Mouse (Mus musculus) small intestine, adult 2 months (tissue): Measurements from ENCODE around the gene Atp5b. TPM values are rescaled to one million over a fixed set of nuclear protein-coding genes. Genes with fewer than 3 reads are reported as not detected.

Experiments used
- H3K27ac ChIP-seq: fragments of 200-500 bp; 2 replicates; pipeline ENCODE4 v1.5.1; 2012; ENCODE audit warnings: low read depth, low read length, control low read depth, inconsistent platforms; ENCODE audit not compliant: insufficient read depth
- H3K27me3 ChIP-seq: fragments of 200-500 bp; 2 replicates; pipeline ENCODE4 v1.6.1; 2012; ENCODE audit warnings: mild to moderate bottlenecking, moderate library complexity, low read length, inconsistent platforms; ENCODE audit not compliant: control insufficient read depth, insufficient read depth
- H3K36me3 ChIP-seq: fragments of 200-500 bp; 2 replicates; pipeline ENCODE4 v1.6.1; 2012; ENCODE audit warnings: mild to moderate bottlenecking, low read length, control low read depth, inconsistent platforms; ENCODE audit not compliant: control insufficient read depth, insufficient read depth
- H3K4me1 ChIP-seq: fragments of 200-500 bp; 2 replicates; pipeline ENCODE4 v1.6.1; 2012; ENCODE audit warnings: low read length, inconsistent platforms, mixed read lengths; ENCODE audit not compliant: control insufficient read depth, insufficient read depth, insufficient read length
- H3K4me3 ChIP-seq: fragments of 200-500 bp; 2 replicates; pipeline ENCODE4 v1.5.1; 2012; ENCODE audit warnings: low read depth, mild to moderate bottlenecking, control low read depth, inconsistent platforms, low read length, moderate library complexity
- CTCF ChIP-seq: fragments of 200-500 bp; IDR thresholded peaks from 2 replicates; pipeline ENCODE4 v1.5.1; 2012; ENCODE audit warnings: low read depth, mild to moderate bottlenecking, control low read depth, inconsistent platforms, low read length, moderate library complexity, mixed read lengths; ENCODE audit not compliant: insufficient replicate concordance, insufficient read length; ENCODE audit errors: extremely low read depth
- POLR2A ChIP-seq: fragments of 200-500 bp; IDR thresholded peaks from 2 replicates; pipeline ENCODE4 v1.6.1; 2012; ENCODE audit warnings: low read depth, mild to moderate bottlenecking, control low read depth, inconsistent platforms, low read length, moderate library complexity
- WGBS: fragments of 180-500 bp; shearing (Covaris S2); methylation state at CpG from one replicate; pipeline ENCODE4 v1.1.7; 2018; 5-methylcytosine and 5-hydroxymethylcytosine counted together
- polyA plus RNA-seq: library from polyadenylated mRNA; depleted of rRNA; stranded (reverse); fragments of >200 nt; gene quantifications from 2 replicates; pipeline ENCODE4 v1.2.3, GENCODE M21; 2012

Gene Atp5b
- polyA plus RNA-seq, 1 experiment: 5,521 TPM

DNA sequence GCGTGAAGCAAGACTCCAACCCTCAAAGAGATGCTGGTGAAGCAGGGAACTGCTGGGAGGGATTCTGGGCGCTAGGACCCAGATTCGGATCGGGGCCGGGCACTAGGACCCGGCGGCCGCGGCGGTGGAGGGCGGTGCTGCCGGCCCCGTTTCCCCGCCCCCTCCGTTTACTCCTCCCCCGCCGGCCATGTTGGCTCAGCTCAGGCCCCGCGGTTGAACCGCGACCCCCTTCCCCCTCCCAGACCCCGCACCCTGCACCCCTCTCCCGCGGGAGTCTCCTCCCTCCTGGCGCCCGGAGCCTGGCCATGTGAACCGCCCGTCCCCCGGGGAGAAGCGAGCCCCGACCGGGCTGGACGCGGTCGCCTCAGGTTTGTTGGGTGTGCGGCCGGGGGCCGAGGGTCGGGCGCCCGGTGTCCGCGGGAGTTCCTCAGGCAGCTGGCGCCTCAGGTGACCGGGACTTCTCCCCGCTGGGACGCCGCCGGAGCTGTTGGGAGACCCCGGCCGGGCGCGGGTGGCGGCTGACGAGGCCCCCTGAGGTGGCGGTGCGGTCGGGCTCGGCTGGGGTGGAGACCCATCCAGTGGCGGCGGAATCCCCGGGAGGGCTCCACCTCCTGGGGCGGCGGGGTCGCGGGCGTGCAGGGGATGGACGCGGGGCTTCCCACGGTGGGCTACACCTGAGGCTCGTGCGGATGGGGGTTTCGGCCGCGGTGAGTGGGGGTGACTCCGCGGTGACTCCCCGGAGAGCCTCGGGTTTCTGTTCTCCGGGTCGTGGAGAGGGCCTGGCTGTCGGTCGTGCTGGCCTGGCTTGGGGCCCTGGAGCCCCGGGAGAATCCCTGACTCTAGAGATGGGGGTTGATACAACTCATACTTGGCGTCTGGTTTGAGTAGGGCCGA is 13.9 kb downstream of the Atp5b start:
- Histone ChIP-seq H3K4me1 (peaks cover 11% of the 10 kb centered on the region; the same call in 1 of the 2 replicates), H3K27ac (peak overlapping the region; percentile 47), H3K4me3 (peak overlapping the region; percentile 95), H3K36me3 (0 out of 2 replicates have a peak, but pooled peaks cover 1% of the 10 kb centered on the region), H3K27me3 (no peaks in the 10 kb centered on the region)
- under 1% methylated on average over 81 of the region's 86 CpGs for WGBS
- TF ChIP-seq CTCF (no peak), POLR2A (no peak)

DNA sequence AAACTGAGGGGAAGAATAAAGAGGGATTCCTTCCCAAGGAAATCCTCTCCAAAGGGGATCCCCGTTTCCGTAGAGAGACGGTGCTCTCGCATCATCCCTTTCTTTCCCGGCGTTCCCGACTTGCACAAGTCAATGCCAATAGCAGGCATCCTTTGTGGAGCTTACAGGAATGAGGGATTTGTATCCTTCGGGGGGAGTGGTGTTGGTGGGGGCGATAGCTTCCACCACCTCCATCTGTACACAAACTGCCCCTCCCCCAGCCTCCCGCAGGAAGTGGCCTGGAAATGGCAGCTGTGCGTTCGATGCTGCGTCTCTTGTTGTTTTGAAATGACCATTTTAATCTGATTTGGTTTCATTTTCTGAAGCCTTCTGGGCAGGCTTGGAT is 14.5 kb downstream of the Atp5b start:
- no peak for TF ChIP-seq CTCF
- TF ChIP-seq POLR2A: no peak; the same call in 1 of the 2 replicates
- peaks cover 1% of the 10 kb centered on the region; the same call in 1 of the 2 replicates for H3K36me3 ChIP-seq
- under 1% methylated on average over 13 of the region's 13 CpGs for WGBS
- peak overlapping the region; percentile 95 for H3K4me3 ChIP-seq
- peaks cover 11% of the 10 kb centered on the region; the same call in 1 of the 2 replicates for H3K4me1 ChIP-seq
- peak overlapping the region; percentile 47 for H3K27ac ChIP-seq
- H3K27me3 ChIP-seq: no peaks in the 10 kb centered on the region

DNA sequence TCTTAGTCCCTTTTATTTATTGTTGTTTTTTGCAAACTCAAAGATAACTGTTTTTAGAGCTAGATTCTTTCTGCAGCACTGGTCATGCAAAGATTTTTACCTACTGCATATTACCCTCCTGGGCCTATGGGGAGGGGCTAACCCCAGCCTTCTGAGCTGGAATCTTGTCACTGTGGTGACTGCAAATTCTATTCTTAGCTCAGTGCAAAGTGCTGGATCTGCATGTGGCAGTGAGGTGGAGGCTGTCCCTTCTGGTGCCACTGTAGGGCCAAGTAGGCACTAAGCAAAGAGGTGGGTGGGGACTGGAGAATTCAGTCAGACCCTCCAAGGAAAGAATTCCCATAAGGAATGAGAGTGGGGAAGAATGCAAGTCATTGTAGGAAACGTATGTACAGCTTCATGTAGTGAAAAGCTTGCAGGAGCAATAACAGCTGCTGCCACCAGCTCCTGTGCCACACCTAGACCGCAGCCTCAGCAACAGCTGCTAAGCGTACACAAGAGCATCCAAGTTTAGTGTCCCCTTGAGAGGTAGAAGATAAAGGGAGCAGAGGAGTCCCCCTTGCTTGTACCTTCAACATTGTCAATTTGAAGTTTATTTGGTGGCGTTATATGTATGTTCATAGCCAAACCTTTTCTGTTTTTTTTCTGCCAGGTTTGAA is 27.2 kb downstream of the Atp5b start:
- Histone ChIP-seq H3K4me1 (no peaks in the 10 kb centered on the region), H3K27me3 (no peaks in the 10 kb centered on the region), H3K36me3 (peaks cover 49% of the 10 kb centered on the region), H3K27ac (no peak overlapping the region), H3K4me3 (no peak overlapping the region)
- 80% methylated on average over 4 of the region's 4 CpGs for WGBS
- TF ChIP-seq CTCF (no peak), POLR2A (no peak)

DNA sequence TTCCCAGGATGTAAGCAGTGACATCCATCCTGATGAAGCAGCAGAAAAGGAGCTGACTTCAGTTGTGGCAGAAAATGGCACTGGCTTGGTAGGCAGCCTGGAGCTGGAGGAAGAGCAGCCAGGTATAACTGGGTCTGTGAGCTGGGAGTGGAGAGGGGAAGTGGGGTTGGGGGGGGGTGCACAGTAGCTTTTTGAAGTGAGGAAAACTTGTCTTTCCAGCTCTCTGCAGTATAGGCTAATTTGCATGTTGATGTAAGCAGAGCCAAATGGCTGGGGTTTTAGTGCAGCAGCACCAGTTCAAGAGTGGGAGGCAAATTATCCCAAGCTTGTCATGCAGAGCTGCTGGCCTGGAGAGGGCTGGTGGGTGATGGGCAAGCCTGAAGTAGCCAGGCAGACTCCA is 28.2 kb downstream of the Atp5b start:
- no peaks in the 10 kb centered on the region for H3K4me1 ChIP-seq
- H3K36me3 ChIP-seq: peaks cover 59% of the 10 kb centered on the region
- no peaks in the 10 kb centered on the region for H3K27me3 ChIP-seq
- TF ChIP-seq CTCF: no peak
- TF ChIP-seq POLR2A: no peak
- no peak overlapping the region for H3K4me3 ChIP-seq
- no peak overlapping the region for H3K27ac ChIP-seq

DNA sequence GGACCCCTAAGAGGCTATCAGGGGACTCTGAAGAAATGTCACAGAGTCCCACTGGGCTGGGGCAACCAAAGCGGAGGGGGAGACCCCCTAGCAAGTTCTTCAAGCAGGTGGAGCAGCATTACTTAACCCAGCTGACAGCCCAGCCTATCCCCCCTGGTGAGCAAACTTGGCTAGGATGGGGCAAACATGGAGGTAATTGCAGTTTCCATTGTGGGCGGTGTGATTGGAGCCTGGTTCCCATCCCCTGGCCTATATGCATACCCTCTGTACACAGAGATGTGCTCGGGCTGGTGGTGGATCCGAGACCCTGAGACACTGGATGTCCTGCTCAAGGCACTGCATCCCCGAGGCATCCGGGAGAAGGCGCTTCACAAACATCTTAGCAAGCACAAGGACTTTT is 40.8 kb downstream of the Atp5b start:
- H3K36me3 ChIP-seq: peaks cover 91% of the 10 kb centered on the region
- no peak overlapping the region for H3K27ac ChIP-seq
- no peaks in the 10 kb centered on the region for H3K27me3 ChIP-seq
- 89% methylated on average over 7 of the region's 7 CpGs for WGBS
- TF ChIP-seq CTCF: no peak
- no peak for TF ChIP-seq POLR2A
- no peaks in the 10 kb centered on the region for H3K4me1 ChIP-seq
- H3K4me3 ChIP-seq: no peak overlapping the region

DNA sequence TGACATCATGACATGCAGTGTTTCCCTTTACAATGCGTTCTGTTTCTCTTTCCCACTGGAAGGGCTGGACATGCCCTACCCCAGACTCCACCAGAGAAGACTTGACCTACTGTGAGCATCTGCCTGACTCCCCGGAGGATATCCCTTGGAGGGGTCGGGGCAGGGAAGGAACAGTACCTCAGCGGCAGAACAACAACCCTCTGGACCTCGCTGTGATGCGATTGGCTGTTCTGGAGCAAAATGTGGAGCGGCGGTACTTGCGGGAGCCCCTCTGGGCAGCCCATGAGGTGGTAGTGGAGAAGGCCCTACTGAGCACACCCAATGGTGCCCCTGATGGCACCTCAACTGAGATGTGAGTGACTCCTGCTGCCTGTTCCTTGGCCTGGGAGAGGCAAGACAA is 41.8 kb downstream of the Atp5b start:
- Histone ChIP-seq H3K36me3 (peaks cover 85% of the 10 kb centered on the region), H3K27ac (no peak overlapping the region), H3K4me3 (no peak overlapping the region), H3K27me3 (no peaks in the 10 kb centered on the region), H3K4me1 (no peaks in the 10 kb centered on the region)
- no peak for TF ChIP-seq CTCF
- TF ChIP-seq POLR2A: no peak
- WGBS: 94% methylated on average over 9 of the region's 9 CpGs

DNA sequence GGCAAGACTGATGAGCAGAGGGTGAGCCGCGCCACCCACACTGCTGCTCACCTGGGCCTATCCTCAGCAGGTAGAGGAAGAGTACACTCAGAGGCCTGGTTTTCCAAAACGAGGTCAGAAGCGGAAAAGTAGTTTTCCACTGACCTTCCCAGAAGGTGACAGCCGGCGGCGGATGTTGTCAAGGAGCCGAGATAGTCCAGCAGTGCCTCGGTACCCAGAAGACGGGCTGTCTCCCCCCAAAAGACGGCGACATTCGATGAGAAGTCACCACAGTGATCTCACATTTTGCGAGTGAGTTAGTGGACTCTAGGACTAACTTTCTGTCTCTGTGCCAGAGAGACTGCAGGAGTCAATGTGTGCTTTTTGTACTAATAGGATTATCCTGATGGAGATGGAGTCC is 42.9 kb downstream of the Atp5b start:
- Histone ChIP-seq H3K36me3 (peaks cover 81% of the 10 kb centered on the region), H3K27ac (no peak overlapping the region), H3K27me3 (no peaks in the 10 kb centered on the region), H3K4me3 (no peak overlapping the region), H3K4me1 (no peaks in the 10 kb centered on the region)
- TF ChIP-seq CTCF (no peak), POLR2A (no peak)
- WGBS: 93% methylated on average over 14 of the region's 14 CpGs
